Mouse (Mus musculus) cortical plate, adult 2 months (tissue): Measurements from ENCODE around the gene Nhej1.

ENCODE experiments used
- CTCF ChIP-seq: fragments of 200-500 bp; IDR thresholded peaks from 2 replicates; pipeline ENCODE4 v1.5.1; 2011; ENCODE audit warnings: mild to moderate bottlenecking, control low read depth, low read length; ENCODE audit not compliant: insufficient read depth; ENCODE audit errors: extremely low read depth
- POLR2A ChIP-seq: fragments of 200-500 bp; IDR thresholded peaks from 2 replicates; pipeline ENCODE4 v1.6.1; 2011; ENCODE audit warnings: mild to moderate bottlenecking, low read length, control low read depth; ENCODE audit not compliant: insufficient read depth; ENCODE audit errors: extremely low read depth

DNA sequence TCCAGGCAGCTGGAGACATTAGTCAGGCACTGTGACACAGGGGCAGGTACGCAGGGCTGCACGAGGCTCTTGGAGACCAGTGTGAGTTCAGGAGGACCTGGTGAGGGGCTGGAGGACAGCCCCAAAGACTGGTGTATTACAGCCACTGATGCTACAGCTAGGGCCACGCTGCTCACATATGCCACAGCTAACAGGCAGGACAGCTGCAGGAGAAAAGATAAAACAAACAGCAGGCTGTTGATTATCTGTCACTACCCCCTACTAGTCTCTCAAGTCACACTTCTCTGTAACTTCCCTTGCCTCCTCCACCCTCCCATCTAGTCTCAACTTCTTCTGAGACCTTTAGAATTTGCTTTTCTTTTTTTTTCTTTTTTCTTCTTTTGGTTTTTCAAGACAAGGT lies 11.7 kb upstream of the Nhej1 start:
- no peak for TF ChIP-seq POLR2A
- TF ChIP-seq CTCF = no peak
